Mouse (Mus musculus) olfactory bulb, adult 2 months (tissue): ENCODE measurements around the gene Snapc2.

Experiments
- CTCF ChIP-seq: fragments of 200-500 bp; IDR thresholded peaks from 2 replicates; pipeline ENCODE4 v1.5.1; 2012; ENCODE audit warnings: low read depth, mild to moderate bottlenecking, low read length, moderate library complexity; ENCODE audit not compliant: insufficient read depth
- POLR2A ChIP-seq: fragments of 200-500 bp; IDR thresholded peaks from 2 replicates; pipeline ENCODE4 v1.6.1; 2012; ENCODE audit warnings: mild to moderate bottlenecking, low read depth, low read length, moderate library complexity; ENCODE audit not compliant: insufficient read depth

- TF ChIP-seq CTCF (no peak), POLR2A (no peak)
These were observed 39.5 kb upstream of the Snapc2 start for GRCm38 (mm10) chr8:4213210-4214005.
